Mouse (Mus musculus) MEL (cell line): ENCODE data around the gene Bach2.

ENCODE experiments used
- CTCF ChIP-seq, 3 experiments: IDR thresholded peaks in 2 of 3; conservative IDR thresholded peaks in 1 of 3; 2 replicates each; pipeline ENCODE4 v1.5.1; 2011 to 2012; ENCODE audit warnings: low read length in 3 of 3, low read depth in 2 of 3, mild to moderate bottlenecking in 2 of 3, improper control_type of control experiment in 1 of 3, inconsistent platforms in 1 of 3, mixed read lengths in 1 of 3, moderate library complexity in 1 of 3; ENCODE audit not compliant: control insufficient read depth in 1 of 3, insufficient read depth in 1 of 3, poor library complexity in 1 of 3, severe bottlenecking in 1 of 3
- E2F4 ChIP-seq: IDR thresholded peaks from 2 replicates; pipeline ENCODE4 v1.6.1; 2011; ENCODE audit warnings: low read depth, low read length, improper control_type of control experiment, borderline replicate concordance
- EP300 ChIP-seq, 2 experiments: IDR thresholded peaks; 2 replicates each; pipeline ENCODE4 v1.6.1; 2011; ENCODE audit warnings: improper control_type of control experiment in 2 of 2, low read length in 2 of 2, low read depth in 1 of 2, mild to moderate bottlenecking in 1 of 2
- ETS1 ChIP-seq: IDR thresholded peaks from 2 replicates; pipeline ENCODE4 v1.6.1; 2012; ENCODE audit warnings: low read depth, mild to moderate bottlenecking, inconsistent platforms, low read length, improper control_type of control experiment, moderate library complexity
- GATA1 ChIP-seq: IDR thresholded peaks from 2 replicates; pipeline ENCODE4 v1.6.1; 2011; ENCODE audit warnings: low read depth, low read length, improper control_type of control experiment
- HCFC1 ChIP-seq: IDR thresholded peaks from 2 replicates; pipeline ENCODE4 v1.6.1; 2012; ENCODE audit warnings: low read depth, mild to moderate bottlenecking, inconsistent platforms, low read length, improper control_type of control experiment, moderate library complexity
- NRF1 ChIP-seq: IDR thresholded peaks from 2 replicates; pipeline ENCODE4 v1.6.1; 2014; ENCODE audit warnings: low read depth, mild to moderate bottlenecking, inconsistent platforms, low read length, improper control_type of control experiment, moderate library complexity; ENCODE audit not compliant: poor library complexity, insufficient read depth, severe bottlenecking
- POLR2A ChIP-seq, 2 experiments: IDR thresholded peaks; 2 replicates each; pipeline ENCODE4 v1.6.1; 2011 to 2012; ENCODE audit warnings: low read length in 2 of 2, mild to moderate bottlenecking in 2 of 2, control low read depth in 1 of 2, improper control_type of control experiment in 1 of 2, low read depth in 1 of 2, moderate library complexity in 1 of 2; ENCODE audit not compliant: control insufficient read depth in 1 of 2, insufficient read depth in 1 of 2, poor library complexity in 1 of 2
- RCOR1 ChIP-seq: IDR thresholded peaks from 2 replicates; pipeline ENCODE4 v1.6.1; 2012; ENCODE audit warnings: low read depth, mild to moderate bottlenecking, inconsistent platforms, low read length, improper control_type of control experiment
- SMC3 ChIP-seq: IDR thresholded peaks from 2 replicates; pipeline ENCODE4 v1.6.1; 2011; ENCODE audit warnings: low read depth, low read length, improper control_type of control experiment
- TCF12 ChIP-seq: IDR thresholded peaks from 2 replicates; pipeline ENCODE4 v1.6.1; 2014; ENCODE audit warnings: low read depth, mild to moderate bottlenecking, inconsistent platforms, low read length, improper control_type of control experiment, moderate library complexity
- USF1 ChIP-seq: IDR thresholded peaks from 2 replicates; pipeline ENCODE4 v1.6.1; 2014; ENCODE audit warnings: low read depth, mild to moderate bottlenecking, inconsistent platforms, low read length, improper control_type of control experiment, moderate library complexity
- ZKSCAN1 ChIP-seq: IDR thresholded peaks from 2 replicates; pipeline ENCODE4 v1.6.1; 2012; ENCODE audit warnings: low read depth, mild to moderate bottlenecking, inconsistent platforms, low read length, improper control_type of control experiment, moderate library complexity

- no peak for TF ChIP-seq E2F4
- TF ChIP-seq GATA1, result no peak
- TF ChIP-seq CTCF (IDR thresholded peaks at IDR 0.05 in 2 of 3, conservative IDR thresholded peaks at IDR 0.05 in 1 of 3; ENCODE audit: control insufficient read depth in 1 of 3, insufficient read depth in 1 of 3, low read depth in 2 of 3, low read length in 3 of 3, poor library complexity in 1 of 3, severe bottlenecking in 1 of 3), result no peak
- TF ChIP-seq ETS1, result no peak
- TF ChIP-seq SMC3, result no peak
- TF ChIP-seq POLR2A (IDR thresholded peaks at IDR 0.05; ENCODE audit: control insufficient read depth in 1 of 2, insufficient read depth in 1 of 2, low read depth in 1 of 2, low read length in 2 of 2, poor library complexity in 1 of 2), result no peak
- no peak for TF ChIP-seq USF1
- TF ChIP-seq NRF1, result no peak
- no peak for TF ChIP-seq HCFC1
- TF ChIP-seq RCOR1, result no peak
- no peak for TF ChIP-seq ZKSCAN1
- no peak for TF ChIP-seq TCF12
- TF ChIP-seq EP300 (IDR thresholded peaks at IDR 0.05; ENCODE audit: low read depth in 1 of 2, low read length in 2 of 2), result no peak
These were observed 109.1 kb downstream of the Bach2 start for GRCm38 (mm10) chr4:32347711-32348110.
